Mouse (Mus musculus) liver, embryonic 14.5 days (tissue): ENCODE measurements around the gene Anxa2.

Experiments
- CTCF ChIP-seq: IDR thresholded peaks from 2 replicates; pipeline ENCODE4 v1.5.1; 2016; ENCODE audit warnings: antibody characterized with exemption, low read depth, control low read depth
- EP300 ChIP-seq: IDR thresholded peaks from 2 replicates; pipeline ENCODE4 v1.6.1; 2016; ENCODE audit warnings: antibody characterized with exemption, low read depth

- peak; percentile 33 for TF ChIP-seq CTCF
- no peak for TF ChIP-seq EP300
Measured at GRCm38 (mm10) chr9:69439805-69440357, 13.5 kb upstream of the Anxa2 start.
